Mouse (Mus musculus): ENCODE results near the gene Slit3. TPM values are rescaled to one million over a fixed set of nuclear protein-coding genes. Genes with fewer than 3 reads are reported as not detected.
A peak's percentile ranks its signal among the peaks of the same experiment; 100 is the strongest.

Gene Slit3
- polyA plus RNA-seq, 1 experiment from 2014 or later = 15.0 TPM

GRCm38 (mm10) chr11:35109781-35110180 is 11.2 kb upstream of the Slit3 start:
- Histone ChIP-seq H3K27ac (replicated peaks) (no peak overlapping the region), H3K36me3 (no peaks in the 10 kb centered on the region), H3K27me3 (ENCODE audit: low read depth, poor library complexity, severe bottlenecking) (peaks cover 4% of the 10 kb centered on the region; the same call in 1 of the 2 replicates), H3K4me1 (peaks cover 18% of the 10 kb centered on the region), H3K9me3 (replicated peaks) (no peaks in the 10 kb centered on the region), H3K4me3 (no peak overlapping the region)
- DNase-seq (ENCODE audit: low spot score) = no peak
- 77% methylated on average over 4 of the region's 4 CpGs for WGBS

GRCm38 (mm10) chr11:35110784-35111183 is 10.2 kb upstream of the Slit3 start:
- Histone ChIP-seq H3K27me3 (ENCODE audit: low read depth, poor library complexity, severe bottlenecking) (peaks cover 14% of the 10 kb centered on the region), H3K9me3 (replicated peaks) (no peaks in the 10 kb centered on the region), H3K27ac (replicated peaks) (no peak overlapping the region), H3K36me3 (no peaks in the 10 kb centered on the region), H3K4me3 (no peak overlapping the region), H3K4me1 (peaks cover 18% of the 10 kb centered on the region)
- DNase-seq (ENCODE audit: low spot score) = no peak
- 47% methylated on average over 2 of the region's 2 CpGs for WGBS

- WGBS = 31% methylated on average over 1 of the region's 1 CpGs
- no peak overlapping the region for H3K4me3 ChIP-seq
- peak overlapping the region; percentile 59 for H3K27ac ChIP-seq (replicated peaks)
- H3K9me3 ChIP-seq (replicated peaks) = no peaks in the 10 kb centered on the region
- peaks cover 29% of the 10 kb centered on the region for H3K4me1 ChIP-seq
- peaks cover 36% of the 10 kb centered on the region for H3K27me3 ChIP-seq (ENCODE audit: low read depth, poor library complexity, severe bottlenecking)
- DNase-seq (ENCODE audit: low spot score) = peak; percentile 38
- H3K36me3 ChIP-seq = no peaks in the 10 kb centered on the region
Observed at GRCm38 (mm10) chr11:35113290-35113689, 7.7 kb upstream of the Slit3 start.

- H3K4me1 ChIP-seq = peaks cover 53% of the 10 kb centered on the region
- no peak for DNase-seq (ENCODE audit: low spot score)
- peaks cover 64% of the 10 kb centered on the region for H3K27me3 ChIP-seq (ENCODE audit: low read depth, poor library complexity, severe bottlenecking)
- H3K9me3 ChIP-seq (replicated peaks) = no peaks in the 10 kb centered on the region
- no peak overlapping the region for H3K27ac ChIP-seq (replicated peaks)
- 48% methylated on average over 3 of the region's 3 CpGs for WGBS
- no peaks in the 10 kb centered on the region for H3K36me3 ChIP-seq
- no peak overlapping the region for H3K4me3 ChIP-seq
Observed at GRCm38 (mm10) chr11:35116436-35116835, 4.6 kb upstream of the Slit3 start.

- H3K27me3 ChIP-seq (ENCODE audit: low read depth, poor library complexity, severe bottlenecking) = peaks cover 78% of the 10 kb centered on the region
- 85% methylated on average over 3 of the region's 3 CpGs for WGBS
Observed at GRCm38 (mm10) chr11:35117871-35118270, 3.2 kb upstream of the Slit3 start.

GRCm38 (mm10) chr11:35118731-35119130 is 2.3 kb upstream of the Slit3 start:
- H3K4me3 ChIP-seq = no peak overlapping the region
- no peaks in the 10 kb centered on the region for H3K9me3 ChIP-seq (replicated peaks)
- H3K36me3 ChIP-seq = no peaks in the 10 kb centered on the region
- peaks cover 87% of the 10 kb centered on the region for H3K27me3 ChIP-seq (ENCODE audit: low read depth, poor library complexity, severe bottlenecking)
- H3K4me1 ChIP-seq = peaks cover 58% of the 10 kb centered on the region
- no peak for DNase-seq (ENCODE audit: low spot score)
- peak overlapping the region; percentile 33; the same call in 1 of the 2 replicates for H3K27ac ChIP-seq (replicated peaks)
- 57% methylated on average over 6 of the region's 6 CpGs for WGBS

More at GRCm38 (mm10) chr11:35117871-35118270, 3.2 kb upstream of the Slit3 start:
- Histone ChIP-seq H3K36me3 (no peaks in the 10 kb centered on the region), H3K4me1 (peaks cover 64% of the 10 kb centered on the region), H3K9me3 (replicated peaks) (no peaks in the 10 kb centered on the region), H3K27ac (replicated peaks) (no peak overlapping the region), H3K4me3 (no peak overlapping the region)
- no peak for DNase-seq (ENCODE audit: low spot score)

- 9% methylated on average over 6 of the region's 6 CpGs for WGBS
- peak; percentile 74 for DNase-seq (ENCODE audit: low spot score)
- Histone ChIP-seq H3K4me3 (no peak overlapping the region), H3K4me1 (peaks cover 61% of the 10 kb centered on the region), H3K27ac (replicated peaks) (peak overlapping the region; percentile 33; the same call in 1 of the 2 replicates), H3K36me3 (no peaks in the 10 kb centered on the region), H3K9me3 (replicated peaks) (no peaks in the 10 kb centered on the region), H3K27me3 (ENCODE audit: low read depth, poor library complexity, severe bottlenecking) (peaks cover 93% of the 10 kb centered on the region)
Observed at GRCm38 (mm10) chr11:35119360-35119759, 1.7 kb upstream of the Slit3 start.

- no peak overlapping the region for H3K27ac ChIP-seq (replicated peaks)
- peaks cover 67% of the 10 kb centered on the region for H3K4me1 ChIP-seq
- H3K4me3 ChIP-seq = no peak overlapping the region
- DNase-seq (ENCODE audit: low spot score) = no peak
- H3K36me3 ChIP-seq = no peaks in the 10 kb centered on the region
- H3K27me3 ChIP-seq (ENCODE audit: low read depth, poor library complexity, severe bottlenecking) = peaks cover 97% of the 10 kb centered on the region
- no peaks in the 10 kb centered on the region for H3K9me3 ChIP-seq (replicated peaks)
- WGBS = 56% methylated on average over 5 of the region's 5 CpGs
Observed at GRCm38 (mm10) chr11:35120076-35120475, 948 bp upstream of the Slit3 start.

GRCm38 (mm10) chr11:35121611-35121959 is 561 bp downstream of the Slit3 start:
- Histone ChIP-seq H3K36me3 (no peaks in the 10 kb centered on the region), H3K4me1 (peaks cover 79% of the 10 kb centered on the region), H3K9me3 (replicated peaks) (no peaks in the 10 kb centered on the region), H3K27ac (replicated peaks) (peak overlapping the region; percentile 79), H3K27me3 (ENCODE audit: low read depth, poor library complexity, severe bottlenecking) (peaks cover 99% of the 10 kb centered on the region), H3K4me3 (peak overlapping the region; percentile 75)
- DNase-seq (ENCODE audit: low spot score) = peak; percentile 57
- WGBS = under 1% methylated on average over 27 of the region's 27 CpGs

- Histone ChIP-seq H3K4me3 (peak overlapping the region; percentile 75), H3K4me1 (peaks cover 75% of the 10 kb centered on the region), H3K9me3 (replicated peaks) (no peaks in the 10 kb centered on the region), H3K36me3 (no peaks in the 10 kb centered on the region), H3K27ac (replicated peaks) (no peak overlapping the region), H3K27me3 (ENCODE audit: low read depth, poor library complexity, severe bottlenecking) (peaks cover 98% of the 10 kb centered on the region)
- WGBS = 3% methylated on average over 23 of the region's 23 CpGs
- peak; percentile 27 for DNase-seq (ENCODE audit: low spot score)
Observed at GRCm38 (mm10) chr11:35122091-35122811, 1.2 kb downstream of the Slit3 start.

- H3K4me1 ChIP-seq = peaks cover 60% of the 10 kb centered on the region
- no peak overlapping the region for H3K4me3 ChIP-seq
- no peaks in the 10 kb centered on the region for H3K9me3 ChIP-seq (replicated peaks)
- H3K27ac ChIP-seq (replicated peaks) = no peak overlapping the region
- DNase-seq (ENCODE audit: low spot score) = no peak
- 74% methylated on average over 17 of the region's 17 CpGs for WGBS
- H3K36me3 ChIP-seq = no peaks in the 10 kb centered on the region
- H3K27me3 ChIP-seq (ENCODE audit: low read depth, poor library complexity, severe bottlenecking) = peaks cover 77% of the 10 kb centered on the region
Observed at GRCm38 (mm10) chr11:35124489-35125107, 3.6 kb downstream of the Slit3 start.

- 69% methylated on average over 10 of the region's 10 CpGs for WGBS
- peaks cover 57% of the 10 kb centered on the region for H3K4me1 ChIP-seq
- DNase-seq (ENCODE audit: low spot score) = peak; percentile 19
- no peak overlapping the region for H3K4me3 ChIP-seq
- H3K27me3 ChIP-seq (ENCODE audit: low read depth, poor library complexity, severe bottlenecking) = peaks cover 72% of the 10 kb centered on the region
- H3K36me3 ChIP-seq = no peaks in the 10 kb centered on the region
- no peaks in the 10 kb centered on the region for H3K9me3 ChIP-seq (replicated peaks)
- no peak overlapping the region for H3K27ac ChIP-seq (replicated peaks)
Observed at GRCm38 (mm10) chr11:35125108-35125490, 4.1 kb downstream of the Slit3 start.

- H3K4me1 ChIP-seq = no peaks in the 10 kb centered on the region
Observed at GRCm38 (mm10) chr11:35131740-35132139, 10.7 kb downstream of the Slit3 start.

More at GRCm38 (mm10) chr11:35131740-35132139, 10.7 kb downstream of the Slit3 start:
- WGBS = 80% methylated on average over 5 of the region's 5 CpGs
- no peak overlapping the region for H3K4me3 ChIP-seq
- H3K27ac ChIP-seq (replicated peaks) = no peak overlapping the region
- peaks cover 6% of the 10 kb centered on the region; the same call in 1 of the 2 replicates for H3K27me3 ChIP-seq (ENCODE audit: low read depth, poor library complexity, severe bottlenecking)
- no peaks in the 10 kb centered on the region for H3K9me3 ChIP-seq (replicated peaks)
- H3K36me3 ChIP-seq = no peaks in the 10 kb centered on the region
- DNase-seq (ENCODE audit: low spot score) = no peak

All from midbrain, embryonic 10.5 days (tissue).